Mouse (Mus musculus) cerebellum, adult 2 months (tissue): ENCODE measurements around the gene Fancb.

ENCODE experiments used
- CTCF ChIP-seq: fragments of 200-500 bp; IDR thresholded peaks from 2 replicates; pipeline ENCODE4 v1.5.1; 2011; ENCODE audit warnings: low read depth, mild to moderate bottlenecking, control low read depth, low read length, moderate library complexity, borderline replicate concordance; ENCODE audit not compliant: insufficient read depth
- POLR2A ChIP-seq: fragments of 200-500 bp; IDR thresholded peaks from 2 replicates; pipeline ENCODE4 v1.6.1; 2011; ENCODE audit warnings: low read length, control low read depth, borderline replicate concordance; ENCODE audit not compliant: insufficient read depth

- TF ChIP-seq CTCF, result no peak
- no peak for TF ChIP-seq POLR2A
Measured at GRCm38 (mm10) chrX:164971206-164971605, 9.2 kb upstream of the Fancb start.
